Mouse (Mus musculus) midbrain, embryonic 11.5 days (tissue): ENCODE data around the gene Myl7. TPM values are rescaled to one million over a fixed set of nuclear protein-coding genes. Genes with fewer than 3 reads are reported as not detected.
A peak's percentile ranks its signal among the peaks of the same experiment; 100 is the strongest.

ENCODE experiments used
- ATAC-seq: fragments of 200-750 bp; cut with Nextera tagmentation; 2 replicates; pipeline ENCODE4 v1.8.0; 2017; ENCODE audit warnings: moderate TSS enrichment, moderate library complexity; ENCODE audit not compliant: low FRiP score
- DNase-seq: peaks from one replicate; pipeline ENCODE4 v3.0.0; 2015; ENCODE audit warnings: low spot score; ENCODE audit errors: missing footprints
- H3K27ac ChIP-seq: fragments of 300-500 bp; sonication (generic); 2 replicates; pipeline ENCODE4 v1.5.1; 2014; ENCODE audit warnings: low read depth, low read length
- H3K27me3 ChIP-seq: fragments of 300-500 bp; sonication (generic); 2 replicates; pipeline ENCODE4 v1.6.1; 2014; ENCODE audit warnings: mild to moderate bottlenecking, low read length, moderate library complexity, mixed read lengths; ENCODE audit not compliant: control insufficient read depth, insufficient read depth
- H3K36me3 ChIP-seq: fragments of 300-500 bp; sonication (generic); 2 replicates; pipeline ENCODE4 v1.6.1; 2014; ENCODE audit warnings: mild to moderate bottlenecking, low read length, moderate library complexity, mixed read lengths; ENCODE audit not compliant: control insufficient read depth, insufficient read depth
- H3K4me1 ChIP-seq: fragments of 300-500 bp; sonication (generic); 2 replicates; pipeline ENCODE4 v1.6.1; 2014; ENCODE audit warnings: low read length; ENCODE audit not compliant: control insufficient read depth, insufficient read depth
- H3K4me2 ChIP-seq: fragments of 300-500 bp; sonication (generic); 2 replicates; pipeline ENCODE4 v1.6.1; 2014; ENCODE audit warnings: mild to moderate bottlenecking, moderate library complexity
- H3K4me3 ChIP-seq: fragments of 300-500 bp; sonication (generic); 2 replicates; pipeline ENCODE4 v1.5.1; 2014; ENCODE audit warnings: low read depth, low read length
- H3K9ac ChIP-seq: fragments of 300-500 bp; sonication (generic); 2 replicates; pipeline ENCODE4 v1.6.1; 2014; ENCODE audit warnings: low read length
- H3K9me3 ChIP-seq: fragments of 300-500 bp; sonication (generic); 2 replicates; pipeline ENCODE4 v1.6.1; 2016; ENCODE audit warnings: low read length; ENCODE audit not compliant: control insufficient read depth
- WGBS: fragments of 180-500 bp; shearing (Covaris S2); extraction: QIAGEN DNeasy Blood & Tissue Kit; methylation state at CpG from one replicate; pipeline ENCODE4 v1.1.7; 2014; 5-methylcytosine and 5-hydroxymethylcytosine counted together
- polyA plus RNA-seq: library from polyadenylated mRNA; unstranded; fragments of >200 nt; fragmentation: Nextera tagmentation; extraction: Ambion mirVana; gene quantifications from 2 replicates; pipeline ENCODE4 v1.2.1, GENCODE M21; 2014

Gene Myl7
- polyA plus RNA-seq, 1 experiment from 2014 or later, result 0.92 TPM

GRCm38 (mm10) chr11:5855902-5856301 is 42.7 kb downstream of the Myl7 start:
- H3K36me3 ChIP-seq, result no peaks in the 10 kb centered on the region
- no peak for DNase-seq
- H3K4me2 ChIP-seq, result no peak overlapping the region
- WGBS, result 43% methylated on average over 7 of the region's 7 CpGs
- H3K27ac ChIP-seq, result no peak overlapping the region
- peaks cover 3% of the 10 kb centered on the region for H3K27me3 ChIP-seq
- no peak overlapping the region for H3K4me3 ChIP-seq
- H3K9ac ChIP-seq, result no peak overlapping the region
- H3K4me1 ChIP-seq, result no peaks in the 10 kb centered on the region
- no peak for ATAC-seq
- no peaks in the 10 kb centered on the region for H3K9me3 ChIP-seq

GRCm38 (mm10) chr11:5855481-5855880 is 43.1 kb downstream of the Myl7 start:
- no peak overlapping the region for H3K27ac ChIP-seq
- ATAC-seq (no peak), DNase-seq (no peak)
- no peak overlapping the region for H3K9ac ChIP-seq
- H3K4me1 ChIP-seq, result no peaks in the 10 kb centered on the region
- H3K36me3 ChIP-seq, result no peaks in the 10 kb centered on the region
- no peaks in the 10 kb centered on the region for H3K27me3 ChIP-seq
- no peak overlapping the region for H3K4me2 ChIP-seq
- H3K9me3 ChIP-seq, result no peaks in the 10 kb centered on the region
- no peak overlapping the region for H3K4me3 ChIP-seq

DNA sequence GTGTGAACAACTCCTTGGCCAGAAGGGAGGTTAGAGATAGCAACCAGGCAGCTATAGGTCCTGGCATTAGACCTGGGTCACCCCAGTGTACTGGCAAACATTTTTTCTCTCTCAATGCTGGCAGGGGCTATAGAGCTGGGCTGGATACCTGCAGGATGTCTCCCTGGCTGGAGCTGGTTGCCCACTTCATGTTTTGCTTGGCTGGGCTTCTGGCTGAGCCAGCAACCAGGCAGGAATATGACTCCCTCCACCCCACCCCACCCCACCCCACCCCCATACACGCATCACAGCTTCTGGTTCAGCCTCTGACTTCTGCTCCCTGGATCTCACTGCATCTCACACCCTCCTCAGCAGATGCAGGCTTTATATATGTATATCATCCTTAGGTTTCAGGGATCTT is 46.3 kb downstream of the Myl7 start:
- Histone ChIP-seq H3K27ac (no peak overlapping the region), H3K36me3 (no peaks in the 10 kb centered on the region), H3K4me3 (no peak overlapping the region), H3K4me2 (no peak overlapping the region), H3K9ac (no peak overlapping the region), H3K4me1 (no peaks in the 10 kb centered on the region), H3K27me3 (no peaks in the 10 kb centered on the region), H3K9me3 (no peaks in the 10 kb centered on the region)
- WGBS, result 90% methylated on average over 1 of the region's 1 CpGs
- DNase-seq (no peak), ATAC-seq (no peak)

DNA sequence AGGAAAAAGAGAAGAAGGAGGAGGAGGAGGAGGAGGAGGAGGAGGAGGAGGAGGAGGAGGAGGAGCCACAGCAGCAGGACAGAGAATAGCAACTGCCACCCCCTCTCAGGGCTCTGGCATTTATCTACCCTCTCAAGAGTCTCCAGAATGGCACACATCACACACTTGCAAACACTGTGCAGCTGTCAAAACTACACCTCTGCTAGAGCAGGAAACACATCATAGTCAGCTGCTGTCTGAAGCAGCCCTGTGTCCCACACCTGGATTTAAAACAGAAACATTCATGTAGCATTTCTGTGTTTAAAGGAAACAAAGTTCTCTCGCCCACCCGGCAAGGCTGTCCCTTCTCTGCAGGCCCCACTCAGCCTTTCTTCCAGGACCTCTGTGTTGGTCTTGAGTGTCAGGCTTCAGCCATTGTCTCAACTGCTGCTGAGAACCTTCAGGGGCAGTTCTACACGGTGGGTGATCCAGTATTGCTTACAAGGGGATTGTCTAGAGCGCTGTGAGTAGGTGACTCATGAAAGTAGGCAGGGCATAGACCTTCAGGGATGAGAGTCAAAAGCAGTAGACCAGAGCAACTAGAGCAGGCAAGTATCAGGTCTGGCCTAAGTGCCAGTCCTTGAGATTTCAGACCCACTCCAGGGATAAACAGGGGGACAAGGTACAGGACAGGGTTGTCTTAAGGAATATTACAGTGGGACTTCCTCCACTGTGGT is 47.4 kb downstream of the Myl7 start:
- Histone ChIP-seq H3K27me3 (no peaks in the 10 kb centered on the region), H3K9me3 (no peaks in the 10 kb centered on the region), H3K9ac (no peak overlapping the region), H3K4me1 (no peaks in the 10 kb centered on the region), H3K4me2 (no peak overlapping the region), H3K36me3 (no peaks in the 10 kb centered on the region), H3K4me3 (no peak overlapping the region), H3K27ac (no peak overlapping the region)
- WGBS, result 61% methylated on average over 4 of the region's 4 CpGs
- DNase-seq, result no peak
- no peak for ATAC-seq

- H3K9ac ChIP-seq, result no peak overlapping the region
- H3K4me3 ChIP-seq, result no peak overlapping the region
- H3K27me3 ChIP-seq, result no peaks in the 10 kb centered on the region
- ATAC-seq, result no peak
- no peak overlapping the region for H3K4me2 ChIP-seq
- no peaks in the 10 kb centered on the region for H3K36me3 ChIP-seq
- H3K4me1 ChIP-seq, result no peaks in the 10 kb centered on the region
- no peaks in the 10 kb centered on the region for H3K9me3 ChIP-seq
- WGBS, result 76% methylated on average over 5 of the region's 5 CpGs
- no peak for DNase-seq
- no peak overlapping the region for H3K27ac ChIP-seq
Observed at GRCm38 (mm10) chr11:5850452-5850851, 48.1 kb downstream of the Myl7 start.

DNA sequence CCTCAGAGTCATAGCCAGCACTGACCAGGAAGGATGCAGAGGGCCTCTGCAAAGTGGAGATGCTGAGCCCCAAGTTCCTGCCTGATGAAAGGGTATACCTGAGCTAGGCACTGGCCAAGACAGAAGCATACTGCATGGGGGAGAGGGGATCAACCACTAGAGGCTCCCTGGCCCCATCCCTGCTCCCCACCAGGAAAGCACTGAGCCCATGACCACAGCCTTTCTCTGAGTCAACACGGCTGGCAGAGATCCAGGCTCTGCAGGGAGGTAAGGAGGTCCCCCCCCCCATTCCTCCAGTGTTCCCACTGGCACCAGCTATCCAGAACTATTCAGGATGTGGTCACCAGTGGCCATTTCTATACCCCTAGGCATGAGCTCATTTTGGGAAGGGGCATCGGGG is 49.3 kb downstream of the Myl7 start:
- Histone ChIP-seq H3K4me3 (no peak overlapping the region), H3K4me1 (no peaks in the 10 kb centered on the region), H3K27me3 (no peaks in the 10 kb centered on the region), H3K9ac (no peak overlapping the region), H3K36me3 (no peaks in the 10 kb centered on the region), H3K9me3 (no peaks in the 10 kb centered on the region), H3K27ac (no peak overlapping the region), H3K4me2 (no peak overlapping the region)
- 71% methylated on average over 2 of the region's 2 CpGs for WGBS
- no peak for ATAC-seq
- DNase-seq, result no peak

DNA sequence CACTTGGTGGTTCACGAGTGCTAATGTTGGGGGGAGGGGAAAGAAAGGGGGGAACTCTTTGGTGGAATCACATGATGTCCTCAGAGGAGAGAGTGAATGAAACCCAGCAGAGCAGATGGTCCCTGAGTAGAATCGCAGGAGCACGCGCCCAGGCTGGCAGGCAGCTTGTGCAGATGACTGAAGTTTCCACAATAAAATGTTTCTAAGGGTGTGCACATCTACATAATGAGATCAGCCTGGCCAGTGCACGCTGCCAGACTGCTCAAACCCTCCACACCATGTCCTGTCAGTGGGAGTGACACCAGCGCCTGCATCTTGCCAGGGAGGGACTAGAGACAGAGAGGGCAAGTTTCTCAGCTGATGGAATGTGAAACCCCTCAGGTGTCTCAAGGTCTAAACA is 49.8 kb downstream of the Myl7 start:
- DNase-seq, result no peak
- WGBS, result 65% methylated on average over 6 of the region's 6 CpGs
- no peak overlapping the region for H3K9ac ChIP-seq
- H3K9me3 ChIP-seq, result no peaks in the 10 kb centered on the region
- no peak overlapping the region for H3K27ac ChIP-seq
- H3K27me3 ChIP-seq, result no peaks in the 10 kb centered on the region
- no peak overlapping the region for H3K4me3 ChIP-seq
- H3K4me2 ChIP-seq, result no peak overlapping the region
- no peaks in the 10 kb centered on the region for H3K36me3 ChIP-seq
- no peaks in the 10 kb centered on the region for H3K4me1 ChIP-seq
- ATAC-seq, result no peak; the same call in 1 of the 2 replicates

GRCm38 (mm10) chr11:5846639-5847345 is 51.8 kb downstream of the Myl7 start:
- H3K4me2 ChIP-seq, result no peak overlapping the region
- DNase-seq (peak; percentile 54), ATAC-seq (no peak)
- no peaks in the 10 kb centered on the region for H3K4me1 ChIP-seq
- no peaks in the 10 kb centered on the region for H3K9me3 ChIP-seq
- H3K27ac ChIP-seq, result no peak overlapping the region
- no peaks in the 10 kb centered on the region for H3K27me3 ChIP-seq
- H3K4me3 ChIP-seq, result no peak overlapping the region
- H3K36me3 ChIP-seq, result no peaks in the 10 kb centered on the region
- no peak overlapping the region for H3K9ac ChIP-seq
- 76% methylated on average over 7 of the region's 7 CpGs for WGBS
